Mouse (Mus musculus) B cell, adult 2 months (primary cell): Measurements from ENCODE around the gene Nfxl1.
"Not testable (repeated sequence)": the region's sequence is repeated elsewhere in the genome, so short reads cannot be mapped to it uniquely, and the experiment has no call there.

ENCODE experiments used
- DNase-seq, 2 experiments: peaks; one replicate each; pipeline ENCODE4 v3.0.0; 2022

Gene Nfxl1

DNA sequence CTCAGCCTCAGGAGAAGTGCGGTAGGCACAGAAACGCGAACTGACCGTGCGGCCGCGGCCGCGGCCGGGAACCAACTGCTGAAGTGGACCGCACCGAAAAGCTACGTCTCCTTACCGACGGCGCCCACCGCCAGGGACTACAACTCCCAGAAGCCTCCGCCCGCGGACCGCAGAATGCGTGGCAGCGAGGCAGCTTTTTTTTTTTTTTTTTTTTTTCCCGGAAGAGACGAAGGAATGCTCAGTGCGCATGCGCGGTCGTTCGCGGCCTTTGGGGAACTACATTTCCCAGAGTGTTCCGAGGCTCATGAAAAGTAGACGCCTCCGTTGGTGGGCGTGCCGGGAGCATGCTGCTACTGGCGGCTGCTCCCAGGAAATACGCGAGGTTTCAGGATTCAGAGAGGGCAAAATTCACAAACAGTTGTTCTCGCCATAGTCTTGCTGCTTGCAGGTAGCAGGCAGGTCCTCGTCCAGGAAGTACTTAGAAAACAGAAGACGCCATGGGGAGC lies at the start of gene Nfxl1:
Gene Nfxl1 (minus strand): TSS at position 141 of the 506 bp plus-strand sequence.
- peak; percentile 93 to 94 for DNase-seq

DNA sequence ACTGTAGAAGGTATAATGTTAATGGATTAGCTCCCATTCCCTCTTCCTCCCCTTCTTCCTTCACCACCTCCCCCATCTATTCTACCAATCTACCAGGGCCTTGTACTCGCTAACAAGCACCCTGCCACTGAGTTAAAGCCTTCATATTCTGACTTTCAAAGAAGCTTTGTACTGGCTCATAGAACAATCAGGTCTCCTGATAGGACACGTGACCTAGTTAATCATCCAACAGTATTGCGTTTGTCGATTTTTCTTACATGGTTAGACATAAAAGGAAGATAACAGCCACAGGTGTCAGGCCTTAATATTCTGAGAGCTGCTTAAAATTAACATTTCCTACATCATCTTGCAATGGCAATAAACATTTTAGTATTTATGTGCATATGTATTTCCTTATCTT lies 43.7 kb upstream of the Nfxl1 start:
- no peak for DNase-seq

DNA sequence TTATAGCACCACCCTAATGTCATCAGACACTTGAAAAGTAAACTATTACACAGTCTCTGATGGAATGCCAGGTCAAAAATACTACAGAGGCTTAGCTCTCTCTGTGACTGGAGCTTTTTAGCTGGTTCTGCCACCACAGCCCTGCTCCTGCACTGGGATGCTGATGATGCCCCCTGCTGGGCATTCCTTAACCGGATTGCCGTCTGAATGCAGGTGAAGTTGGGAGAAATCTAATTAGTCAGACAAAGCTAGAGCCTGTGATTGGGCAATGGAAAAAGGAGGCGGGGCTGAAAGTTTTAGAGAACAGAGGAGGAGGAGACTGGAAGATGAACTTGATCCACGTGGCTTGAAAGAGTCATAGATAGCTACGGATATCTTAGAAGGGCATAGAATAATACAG lies 41.5 kb upstream of the Nfxl1 start:
- DNase-seq: peak; percentile 42 to 49

DNA sequence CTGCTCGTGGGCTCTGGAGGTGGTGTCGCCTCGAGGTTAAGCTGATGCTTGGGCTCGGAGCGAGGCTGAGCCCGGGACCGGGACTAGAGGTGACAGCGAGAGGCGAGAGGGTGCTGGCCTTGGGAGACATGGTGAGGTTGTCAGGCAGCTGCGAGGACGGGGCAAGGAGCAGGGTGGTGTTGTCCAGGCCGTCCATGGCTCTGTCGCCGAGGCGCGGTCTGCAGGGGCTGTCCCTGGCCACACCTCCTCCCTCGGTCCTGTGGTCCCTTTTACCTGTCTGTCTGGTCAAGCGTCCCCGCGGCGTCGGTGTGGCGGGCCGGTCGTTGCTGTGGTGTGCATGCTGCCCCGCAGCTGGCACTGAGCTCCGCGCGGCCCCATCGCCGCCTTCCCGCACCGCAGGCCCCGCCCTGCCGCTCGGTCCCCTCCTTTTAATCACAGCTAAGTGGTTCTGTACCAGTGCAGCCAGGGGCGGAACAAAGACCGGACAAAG lies 27.8 kb upstream of the Nfxl1 start, which contains the start of gene Gm5868:
Gene Gm5868 (minus strand): TSS at position 360 of the 490 bp plus-strand sequence.
- DNase-seq: no peak

DNA sequence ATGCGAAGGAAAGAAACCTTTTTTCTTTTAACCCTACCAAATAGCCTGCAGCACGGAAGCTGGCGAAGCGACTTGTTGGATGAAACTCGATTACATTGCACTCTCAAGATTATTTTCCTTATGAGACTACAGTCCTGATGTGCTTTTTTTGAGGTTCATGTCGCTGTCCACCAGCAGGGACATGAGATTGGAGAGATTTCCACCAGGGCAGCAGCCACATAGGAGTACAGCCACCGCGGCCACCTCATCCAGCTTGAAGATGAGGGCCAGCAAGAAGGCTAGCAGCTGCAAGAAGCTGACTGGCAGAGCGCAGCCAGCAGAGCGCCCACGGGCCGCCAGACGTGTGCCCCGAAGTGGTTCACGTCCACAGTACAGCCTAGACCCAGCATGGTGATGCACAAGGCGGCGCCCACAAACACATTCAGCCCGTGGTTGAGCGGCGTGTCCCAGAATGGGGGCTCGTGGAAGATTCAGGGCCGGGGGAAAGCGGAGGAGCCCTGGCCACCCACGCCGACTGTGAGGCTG lies 27.2 kb upstream of the Nfxl1 start:
- DNase-seq: not testable (repeated sequence)

DNA sequence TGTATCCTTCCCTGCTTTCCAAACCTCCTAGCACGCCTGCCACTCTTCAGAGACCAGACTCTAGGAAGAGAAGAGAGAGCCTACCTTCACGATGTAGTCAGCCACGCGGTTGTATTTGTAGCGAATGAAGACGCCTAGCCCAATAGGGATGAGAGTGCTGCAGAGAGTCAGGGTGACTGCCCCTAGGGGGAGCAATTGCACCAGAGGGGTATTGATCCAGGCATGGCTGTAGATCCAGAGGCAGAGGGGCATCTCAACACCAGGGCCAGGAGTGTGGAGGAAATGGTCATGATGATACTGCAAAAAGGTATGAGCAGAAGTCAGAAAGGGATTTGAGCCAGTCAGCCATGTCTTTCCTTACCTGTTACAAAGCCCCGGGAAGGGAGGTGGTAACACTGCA lies 26.6 kb upstream of the Nfxl1 start:
- peak; percentile 9 to 15 for DNase-seq

DNA sequence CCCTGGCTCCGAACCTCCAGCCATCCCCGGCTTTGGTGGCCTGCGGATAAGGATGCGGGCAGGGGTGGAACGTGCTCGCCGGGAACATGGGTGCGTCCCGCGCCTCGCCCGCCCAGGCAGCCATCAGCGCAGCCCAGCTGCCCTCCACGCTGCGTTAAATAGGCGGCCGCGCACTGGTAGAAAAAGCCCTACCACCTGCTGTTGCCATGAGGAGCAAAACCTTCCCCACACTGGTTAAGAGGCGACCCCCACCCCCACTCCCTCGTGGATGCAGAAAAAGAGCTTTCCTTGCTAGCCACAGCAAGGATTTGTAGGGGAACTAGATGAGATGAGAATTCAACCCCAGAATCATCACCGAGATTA lies 21.5 kb upstream of the Nfxl1 start, which contains the start of gene Zar1:
Gene Zar1 (minus strand): TSS at position 285 of the 363 bp plus-strand sequence.
- DNase-seq: not testable (repeated sequence)

DNA sequence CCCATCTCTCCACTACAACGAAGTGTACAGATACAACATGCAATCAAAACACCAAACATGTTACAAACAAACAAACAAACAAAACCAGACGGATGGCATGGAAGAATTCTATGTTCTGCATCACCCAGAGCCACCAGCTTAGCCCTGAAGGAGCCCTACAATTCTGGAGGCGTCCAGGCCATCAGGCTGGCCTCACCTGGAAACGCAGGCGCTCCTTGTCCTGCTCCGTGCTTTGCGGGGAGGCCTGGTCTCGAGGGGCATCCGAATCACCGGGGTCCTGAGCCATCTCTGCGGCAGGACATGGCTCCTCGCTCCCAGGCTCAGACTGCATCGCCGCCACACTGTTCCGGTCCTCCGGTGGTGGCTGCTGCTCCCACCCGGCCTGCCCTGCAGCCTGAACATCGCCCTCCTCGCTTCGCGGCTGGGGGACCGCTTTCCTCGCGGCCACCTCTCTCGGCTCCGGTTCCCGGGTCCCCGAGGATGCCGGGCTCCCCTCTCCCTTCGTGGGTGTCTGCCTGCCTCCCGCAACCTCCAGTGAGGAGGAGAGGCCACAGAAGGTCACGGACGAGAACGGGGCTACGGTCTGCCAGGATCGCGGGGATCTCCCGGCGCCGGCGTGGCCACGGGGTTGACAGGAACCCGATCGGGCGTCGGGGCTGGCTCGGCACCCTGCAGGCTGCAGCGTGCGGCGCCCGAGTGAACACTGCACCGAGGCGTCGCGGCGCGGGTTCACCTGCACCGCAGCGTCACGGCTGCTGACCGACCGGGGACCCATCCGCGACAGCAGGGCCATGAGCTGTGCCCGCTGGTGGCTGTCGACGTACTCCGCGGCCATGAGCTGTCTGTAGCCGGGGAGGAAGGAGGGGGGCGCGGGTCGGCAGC lies 20.8 kb upstream of the Nfxl1 start:
- peak in 1 of 2 experiments; percentile 10 for DNase-seq

DNA sequence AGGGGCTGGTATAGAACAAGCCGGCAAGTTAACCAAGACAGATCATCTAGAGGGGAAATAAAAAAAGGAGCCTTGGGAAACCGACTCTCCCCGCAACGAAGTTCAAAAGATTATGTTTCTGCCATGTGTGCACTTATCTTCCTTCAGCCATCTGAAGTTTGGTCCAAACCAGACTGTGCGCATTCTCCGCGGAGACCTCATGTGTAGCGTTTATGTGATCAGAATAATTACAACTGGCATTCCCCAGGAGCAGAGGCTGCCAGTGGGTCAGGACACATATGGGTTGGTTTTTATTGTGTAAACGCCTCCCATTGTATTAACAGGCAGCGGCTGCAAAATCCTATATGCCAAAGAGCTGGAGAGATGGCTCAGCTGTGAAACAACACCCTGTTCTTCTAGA lies 20.1 kb upstream of the Nfxl1 start:
- not testable (repeated sequence) for DNase-seq

DNA sequence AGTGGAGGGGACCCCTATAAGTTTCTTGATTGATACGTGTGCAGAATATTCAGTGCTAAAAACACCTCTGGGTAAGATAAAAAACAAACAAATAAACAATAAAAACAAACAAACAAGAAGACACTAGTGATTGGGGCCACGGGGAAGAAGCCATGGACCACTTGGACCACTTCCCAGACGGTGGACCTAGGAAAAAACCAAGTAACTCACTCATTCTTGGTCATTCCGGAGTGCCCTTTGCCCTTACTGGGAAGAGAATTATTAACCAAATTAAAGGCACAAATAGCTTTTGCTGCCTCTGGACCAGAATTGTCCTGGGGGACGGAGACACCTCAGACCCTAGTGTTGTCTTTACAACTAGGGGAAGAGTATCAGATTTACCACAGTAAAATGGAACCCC lies 6.1 kb upstream of the Nfxl1 start:
- DNase-seq: no peak

DNA sequence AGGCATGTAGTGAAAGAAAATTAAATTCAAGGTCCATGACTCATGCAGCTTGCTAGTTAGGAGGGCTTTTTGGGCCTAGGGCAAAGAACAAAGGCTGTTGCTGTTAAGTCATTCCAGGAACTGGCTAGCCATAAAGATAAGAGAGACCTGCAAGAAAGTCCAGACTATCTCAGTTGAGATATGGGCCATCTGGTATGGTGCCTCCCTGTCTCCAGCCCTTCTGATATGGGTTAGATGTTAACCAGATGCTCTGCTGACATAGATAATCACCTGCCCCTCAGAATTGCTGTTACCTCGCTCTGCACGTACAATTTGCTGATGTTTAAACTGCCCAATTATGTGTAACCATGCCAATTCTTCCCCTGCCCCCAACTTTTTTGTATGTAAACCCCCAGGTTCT lies 3.7 kb upstream of the Nfxl1 start:
- DNase-seq: not testable (repeated sequence)

DNA sequence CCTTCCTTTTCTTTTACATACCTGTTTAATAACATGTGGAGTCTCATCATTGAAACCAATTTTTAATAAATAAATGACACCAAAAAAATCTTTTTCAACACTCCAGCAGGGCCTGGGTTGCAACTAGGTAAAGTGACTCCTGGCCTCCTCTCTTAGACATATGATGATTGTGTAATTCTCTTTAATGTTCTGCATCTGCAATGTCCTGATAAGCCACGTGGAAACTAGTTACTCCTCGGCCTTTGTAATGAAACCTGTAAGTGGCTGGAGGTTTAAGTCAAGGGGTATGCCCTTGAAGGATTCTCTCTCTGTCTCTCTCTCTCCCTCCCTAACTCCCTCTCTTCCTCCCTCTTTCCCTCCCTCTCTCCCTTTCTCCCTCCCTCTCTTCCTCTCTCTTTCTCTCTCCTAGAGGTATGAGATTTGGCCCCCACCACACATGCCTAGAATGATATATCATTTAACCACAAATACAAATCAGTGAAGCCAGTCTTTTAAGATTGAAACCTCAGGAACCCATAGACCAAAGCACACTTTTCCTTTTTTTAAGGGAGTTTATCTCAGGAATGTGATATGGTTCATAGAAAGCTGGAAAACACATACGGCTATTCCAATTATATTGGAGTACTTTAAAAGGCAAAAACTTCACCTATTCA lies 1.6 kb upstream of the Nfxl1 start:
- no peak for DNase-seq

DNA sequence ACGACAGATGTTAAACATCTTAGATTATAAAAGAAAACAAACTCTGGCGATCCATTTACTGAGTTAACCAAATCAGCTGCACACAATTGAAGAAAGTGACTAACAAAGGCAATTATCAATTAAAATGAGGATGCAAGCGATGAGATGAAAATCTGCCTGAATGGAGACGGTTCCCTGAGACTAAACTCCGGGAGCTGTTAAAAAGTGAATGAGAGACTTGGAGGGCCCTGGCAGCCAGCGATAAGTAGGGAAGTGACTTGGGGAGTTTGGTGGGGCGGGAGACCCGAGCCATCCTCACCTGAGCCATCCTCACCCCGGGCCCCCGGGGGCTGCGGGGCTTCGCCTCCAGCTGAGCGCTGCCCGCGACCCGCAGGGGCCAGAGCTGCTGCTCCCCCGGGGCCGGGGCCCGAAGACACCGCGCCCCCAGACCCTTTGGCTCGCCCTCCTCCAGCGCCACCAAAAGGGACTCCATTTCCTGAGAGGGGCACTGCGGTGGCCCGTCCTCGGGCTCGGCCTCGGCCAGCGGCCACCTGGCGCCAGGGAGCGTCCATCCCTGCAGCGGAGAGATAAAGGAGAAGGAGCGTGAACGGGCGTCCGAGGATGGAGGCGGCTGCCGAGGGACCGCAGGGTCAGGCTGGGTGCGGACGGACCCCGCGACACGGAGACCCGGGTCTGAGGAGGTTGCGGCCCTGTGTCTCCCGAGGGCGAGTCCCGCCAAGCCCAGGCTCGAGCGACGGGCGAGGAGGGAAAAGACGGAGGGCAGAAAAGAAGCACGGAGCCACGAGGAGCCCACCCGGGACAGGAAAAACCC lies 563 bp downstream of the Nfxl1 start:
- no peak for DNase-seq

DNA sequence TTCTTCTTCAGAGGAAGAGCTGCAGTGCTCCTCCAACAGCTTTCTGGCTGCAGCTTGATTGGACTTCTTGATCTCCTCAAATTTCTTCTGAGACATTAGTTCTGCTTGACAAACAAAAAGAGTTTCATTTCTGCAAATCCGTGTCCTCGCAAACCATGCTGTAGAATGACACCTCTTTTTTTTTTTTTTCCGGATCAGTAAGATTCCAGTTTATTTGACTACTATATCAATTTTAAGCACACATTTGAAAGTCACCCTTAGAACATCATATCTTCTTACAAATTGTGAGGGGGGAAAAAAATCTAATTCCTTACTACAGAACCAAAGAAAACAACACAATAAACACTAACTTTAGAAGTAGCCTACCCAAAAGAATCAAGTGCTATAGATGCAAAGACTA lies 3.2 kb downstream of the Nfxl1 start:
- no peak for DNase-seq

DNA sequence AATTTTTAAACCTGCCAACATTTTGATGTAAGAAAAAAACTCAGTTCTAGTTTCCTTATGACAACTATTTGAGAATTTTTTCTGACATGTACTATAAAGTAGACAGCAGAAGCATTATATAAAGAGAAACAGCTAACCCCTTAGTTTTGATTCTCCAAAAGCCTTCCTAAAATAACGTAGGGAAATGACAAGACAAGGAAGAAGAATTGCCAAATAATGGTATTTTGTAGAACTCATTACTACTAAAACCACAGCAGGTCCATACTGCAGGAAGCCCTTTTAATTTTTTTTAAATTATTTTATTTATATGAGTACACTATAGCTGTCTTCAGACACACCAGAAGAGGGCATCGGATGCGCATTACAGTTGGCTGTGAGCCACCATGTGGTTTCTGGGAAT lies 8.3 kb downstream of the Nfxl1 start:
- no peak for DNase-seq

DNA sequence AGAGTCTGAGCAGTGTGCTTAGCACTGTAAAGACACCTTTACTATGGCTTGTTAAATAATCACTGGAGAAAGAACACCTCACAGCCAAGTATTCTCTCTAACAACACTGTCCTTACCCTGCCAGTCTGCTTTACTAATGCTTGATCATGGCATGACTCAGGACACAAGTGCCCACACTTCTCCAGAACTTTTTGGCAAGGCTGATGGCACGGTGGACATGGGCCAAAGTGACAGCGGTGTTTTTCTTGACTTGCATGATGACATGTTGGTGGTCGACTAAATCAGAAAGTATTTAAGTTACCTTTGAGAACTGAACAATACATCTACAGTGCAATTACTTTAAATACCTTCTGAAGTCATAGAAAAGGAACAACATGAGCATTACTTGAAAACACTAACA lies 30.6 kb downstream of the Nfxl1 start:
- DNase-seq: no peak

DNA sequence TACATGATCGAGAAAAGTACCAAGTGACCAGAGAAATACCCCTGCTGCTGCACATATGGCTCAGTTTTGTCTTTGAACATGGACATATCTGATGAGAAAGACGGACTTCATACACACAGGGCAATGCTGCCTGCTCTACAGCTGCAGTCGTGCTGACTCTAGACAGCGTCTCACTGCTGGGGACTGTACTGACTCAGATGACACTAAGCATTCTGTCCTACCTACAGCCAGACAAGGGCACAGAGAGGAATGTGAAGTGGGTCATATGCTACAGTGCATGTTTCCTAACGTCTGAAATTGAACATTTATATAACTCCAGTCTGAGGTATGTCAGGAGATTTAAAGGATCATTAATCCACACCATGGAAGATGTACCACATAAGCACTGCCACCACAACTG lies 45.7 kb downstream of the Nfxl1 start:
- DNase-seq: no peak

DNA sequence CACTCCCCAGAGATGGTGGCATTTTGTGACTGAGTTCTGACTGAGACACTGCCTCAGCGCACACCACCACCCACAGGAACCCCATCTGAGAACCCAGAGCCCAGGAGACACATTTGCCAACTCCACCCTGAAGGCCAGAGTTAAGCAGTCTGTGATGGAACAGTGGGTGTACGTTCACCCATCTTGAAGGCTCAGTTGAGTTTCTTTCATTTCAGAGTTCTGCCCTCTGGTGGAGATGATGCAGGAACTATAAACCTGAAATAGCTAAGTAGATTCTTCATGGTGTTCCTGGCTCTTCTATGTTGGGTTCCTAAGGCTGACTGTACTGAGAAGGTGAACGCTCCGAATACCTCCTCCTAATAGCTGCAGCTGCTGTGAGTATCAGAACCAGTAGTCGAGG lies 53.7 kb downstream of the Nfxl1 start:
- DNase-seq: no peak

DNA sequence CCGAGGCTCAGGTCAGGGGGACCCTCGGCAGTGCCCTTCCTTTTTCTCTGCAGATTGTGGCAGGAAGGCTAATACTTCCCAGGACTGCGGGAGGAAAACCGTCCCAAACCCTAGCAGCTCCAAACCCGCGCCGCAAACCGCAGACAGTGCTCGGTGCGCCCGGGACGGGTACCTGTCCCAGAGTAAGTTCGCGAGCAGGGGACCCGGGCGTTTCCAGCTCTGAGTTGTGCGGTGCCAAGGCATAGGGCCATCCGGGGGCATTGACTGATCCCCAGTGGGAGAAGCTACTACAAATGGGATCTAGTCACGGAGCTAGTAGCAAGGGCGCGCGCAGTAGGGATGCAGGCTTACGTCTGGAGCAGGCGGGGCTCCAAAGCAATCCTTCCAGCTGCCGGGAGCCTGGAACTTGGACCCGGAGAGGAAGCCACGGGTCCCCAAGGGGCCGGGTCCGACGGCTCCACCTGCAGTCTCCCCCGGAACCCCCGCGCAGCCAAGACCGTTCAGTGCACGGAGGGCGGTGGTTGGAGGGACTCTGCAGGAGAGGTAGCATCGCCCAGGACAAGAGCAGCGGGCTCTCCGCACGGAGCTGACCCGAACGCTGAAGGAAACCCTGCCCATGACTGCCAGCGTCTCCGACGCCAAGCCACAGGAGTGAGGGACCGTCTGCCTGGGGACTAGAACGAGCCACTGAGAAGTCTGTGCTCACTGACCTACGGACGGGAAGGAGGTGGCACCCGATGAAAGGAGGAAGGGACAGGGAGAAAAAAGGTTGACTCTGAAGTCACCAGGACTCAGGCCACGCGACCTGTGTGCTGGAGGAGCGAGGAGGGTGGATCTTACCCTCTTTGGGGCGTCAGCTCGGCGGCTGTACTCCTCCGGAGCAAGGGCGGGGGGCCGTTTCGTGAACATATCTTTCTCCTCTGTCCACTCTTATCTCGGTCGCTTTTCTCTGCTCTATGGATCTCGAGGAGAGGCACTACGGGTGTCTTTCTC lies 55.7 kb downstream of the Nfxl1 start, which contains the start of gene Corin:
Gene Corin (minus strand): TSS at position 943 of the 993 bp plus-strand sequence.
- DNase-seq: no peak

DNA sequence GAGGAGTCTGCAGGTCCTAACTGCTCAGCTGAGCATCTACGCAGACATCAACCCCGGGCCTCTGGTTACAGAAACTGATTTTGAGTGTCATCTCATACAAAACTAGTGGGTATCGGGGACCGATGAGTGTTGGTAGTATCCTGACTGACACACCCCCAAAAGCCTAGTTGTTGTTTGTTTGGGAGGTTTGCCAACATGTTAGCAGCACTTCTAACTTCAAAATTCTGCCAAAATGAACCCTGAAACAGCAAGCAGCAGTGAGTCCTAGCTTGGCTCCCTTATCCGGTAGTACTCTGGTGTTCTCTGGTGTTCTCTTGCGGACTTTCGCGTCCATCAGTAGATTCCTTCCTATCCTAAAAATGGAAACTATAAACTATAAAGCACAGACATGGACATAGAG lies 56.7 kb downstream of the Nfxl1 start:
- no peak for DNase-seq

DNA sequence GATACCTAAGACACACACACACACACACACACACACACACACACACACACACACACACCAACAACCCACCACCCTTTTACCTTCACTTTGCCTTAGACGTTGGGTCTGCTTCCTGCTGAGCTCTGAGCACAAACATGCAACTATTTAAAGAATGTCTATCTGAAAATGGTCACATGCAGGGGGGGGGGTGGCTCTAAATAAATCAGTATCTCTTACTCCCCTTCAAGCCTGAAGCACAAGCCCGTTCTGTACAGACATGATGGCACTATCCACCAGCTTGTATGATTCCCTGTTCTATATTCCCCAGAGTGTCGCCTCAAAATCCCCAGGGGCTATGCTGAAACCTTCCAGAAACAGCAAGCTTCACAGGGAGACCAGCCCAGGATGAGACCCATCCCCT lies 57.7 kb downstream of the Nfxl1 start:
- no peak for DNase-seq
